ENCODE assay signal across 14 mouse cellular contexts in genomic region chr2:64065511-64065910, GRCm38 (mm10). TPM values are rescaled to one million over a fixed set of nuclear protein-coding genes. Genes with fewer than 3 reads are reported as not detected.
"Had no signal": no experiment of that assay in that cellular context is flagged by ENCODE, and none has a peak within 500 bp of the region (broad histone marks: within the 10 kb centered on the region; RNA-seq: fewer than 3 reads in every experiment).

No protein-coding gene starts in this region.

- H3K9me3 ChIP-seq: kidney, embryonic 15.5 days; limb, embryonic 15.5 days; liver, embryonic 12.5 days had no signal

- H3K4me2 ChIP-seq: kidney, embryonic 15.5 days; limb, embryonic 15.5 days; liver, embryonic 12.5 days; lung, embryonic 14.5 days had no signal

- ATAC-seq: liver, embryonic 12.5 days had no signal

- H3K27me3 ChIP-seq: kidney, embryonic 15.5 days; limb, embryonic 15.5 days; liver, embryonic 12.5 days had no signal

- H3K4me1 ChIP-seq: kidney, embryonic 15.5 days; limb, embryonic 15.5 days; liver, embryonic 12.5 days had no signal

- H3K36me3 ChIP-seq: kidney, embryonic 15.5 days; limb, embryonic 15.5 days; liver, embryonic 12.5 days had no signal

- DNase-seq: kidney, adult 2 months; kidney, postnatal 25 days; layer of hippocampus, adult 9-11 months; layer of hippocampus, postnatal 36 days; lung, embryonic 14.5 days; lung, postnatal 10 days; lung, postnatal 4 days; midbrain, embryonic 14.5 days; thymus, postnatal 4 days had no signal

- H3K9ac ChIP-seq: kidney, embryonic 15.5 days; limb, embryonic 15.5 days; liver, embryonic 12.5 days; lung, embryonic 14.5 days had no signal

- H3K4me3 ChIP-seq: kidney, embryonic 15.5 days; limb, embryonic 15.5 days; liver, embryonic 12.5 days had no signal

- H3K27ac ChIP-seq: kidney, embryonic 15.5 days; limb, embryonic 15.5 days; liver, embryonic 12.5 days; stomach, postnatal 0 days had no signal

RNA-seq across cellular contexts. Expression of gene Fign, which starts 32.3 kb away (rescaled TPM):
- total RNA-seq: megakaryocyte, adult 5-6 weeks had no signal
